Mouse (Mus musculus) neural tube, embryonic 13.5 days (tissue): ENCODE data around the gene Olfr356. TPM values are rescaled to one million over a fixed set of nuclear protein-coding genes. Genes with fewer than 3 reads are reported as not detected.

Experiments
- ATAC-seq: fragments of 200-750 bp; cut with Nextera tagmentation; 2 replicates; pipeline ENCODE4 v1.8.0; 2017; ENCODE audit warnings: low read depth, mild to moderate bottlenecking, moderate TSS enrichment, moderate library complexity
- H3K27ac ChIP-seq: fragments of 300-500 bp; sonication (generic); replicated peaks from 2 replicates; pipeline ENCODE4 v1.5.1; 2015; ENCODE audit warnings: moderate library complexity, mild to moderate bottlenecking, inconsistent platforms
- H3K27me3 ChIP-seq: fragments of 300-500 bp; sonication (generic); 2 replicates; pipeline ENCODE4 v1.6.1; 2015; ENCODE audit warnings: mild to moderate bottlenecking, inconsistent platforms
- H3K36me3 ChIP-seq: fragments of 300-500 bp; sonication (generic); 2 replicates; pipeline ENCODE4 v1.6.1; 2015; ENCODE audit warnings: mild to moderate bottlenecking, inconsistent platforms
- H3K4me1 ChIP-seq: fragments of 300-500 bp; sonication (generic); replicated peaks from 2 replicates; pipeline ENCODE4 v1.6.1; 2015; ENCODE audit warnings: inconsistent platforms
- H3K4me2 ChIP-seq: fragments of 300-500 bp; sonication (generic); 2 replicates; pipeline ENCODE4 v1.6.1; 2015; ENCODE audit warnings: inconsistent platforms, mild to moderate bottlenecking, moderate library complexity
- H3K4me3 ChIP-seq: fragments of 300-500 bp; sonication (generic); 2 replicates; pipeline ENCODE4 v1.5.1; 2015; ENCODE audit warnings: mild to moderate bottlenecking, inconsistent platforms
- H3K9ac ChIP-seq: fragments of 300-500 bp; sonication (generic); 2 replicates; pipeline ENCODE4 v1.6.1; 2015; ENCODE audit warnings: moderate library complexity, mild to moderate bottlenecking, inconsistent platforms
- H3K9me3 ChIP-seq: fragments of 300-500 bp; sonication (generic); 2 replicates; pipeline ENCODE4 v1.6.1; 2016; ENCODE audit warnings: inconsistent platforms
- WGBS: fragments of 180-500 bp; shearing (Covaris S2); methylation state at CpG from one replicate; pipeline ENCODE4 v1.1.7; 2015; 5-methylcytosine and 5-hydroxymethylcytosine counted together
- polyA plus RNA-seq: library from polyadenylated mRNA; unstranded; fragments of >200 nt; fragmentation: Nextera tagmentation; extraction: Ambion mirVana; gene quantifications from 2 replicates; pipeline ENCODE4 v1.2.1, GENCODE M21; 2015

Olfr356 gene
- not detected in 2 replicates for polyA plus RNA-seq

DNA sequence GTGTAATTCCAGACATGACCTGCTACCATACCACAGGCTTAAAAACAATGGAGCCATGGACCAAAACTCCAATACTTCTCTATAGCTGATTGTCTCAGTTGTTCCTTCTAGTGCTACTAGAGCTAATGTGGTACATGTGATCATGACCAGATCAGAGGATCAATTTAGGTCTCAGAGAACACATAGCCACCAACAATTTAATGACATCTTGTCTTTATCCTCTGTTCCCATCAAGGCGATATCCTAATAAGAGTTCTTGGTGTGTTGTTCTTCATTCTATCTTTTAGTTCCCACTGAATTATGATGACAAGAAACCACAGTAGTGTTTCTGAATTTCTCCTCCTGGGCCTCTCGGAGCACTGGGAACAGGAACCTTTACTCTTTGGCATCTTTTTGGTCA, at the start of gene Olfr356:
Gene Olfr356, plus strand, starts transcription at position 301 of the 400 bp plus-strand sequence.
- WGBS, result 90% methylated on average over 2 of the region's 2 CpGs
- H3K9ac ChIP-seq, result no peak within 1 kb of the TSS
- no peak for ATAC-seq
- no peak within 1 kb of the TSS for H3K4me2 ChIP-seq
- H3K36me3 ChIP-seq, result no peaks in the 10 kb centered on the region
- H3K27me3 ChIP-seq, result no peaks in the 10 kb centered on the region
- no peak within 1 kb of the TSS for H3K27ac ChIP-seq
- no peaks in the 10 kb centered on the region for H3K4me1 ChIP-seq
- H3K9me3 ChIP-seq, result peaks cover 32% of the 10 kb centered on the region
- H3K4me3 ChIP-seq, result no peak within 1 kb of the TSS

- H3K9me3 ChIP-seq, result peaks cover 27% of the 10 kb centered on the region
- no peak within 1 kb of the TSS for H3K27ac ChIP-seq
Measured at GRCm38 (mm10) chr2:36892836-36893235, 44.1 kb upstream of the Olfr356 start, which contains the start of gene Olfr353. Gene Olfr353, minus strand, starts transcription at chr2:36892936.

GRCm38 (mm10) chr2:36897114-36897513, 39.8 kb upstream of the Olfr356 start:
- H3K27ac ChIP-seq, result no peak overlapping the region
- no peaks in the 10 kb centered on the region for H3K36me3 ChIP-seq
- H3K4me1 ChIP-seq, result no peaks in the 10 kb centered on the region
- H3K4me2 ChIP-seq, result no peak overlapping the region
- H3K9ac ChIP-seq, result no peak overlapping the region
- H3K4me3 ChIP-seq, result no peak overlapping the region
- H3K9me3 ChIP-seq, result peaks cover 36% of the 10 kb centered on the region
- no peak for ATAC-seq
- no peaks in the 10 kb centered on the region for H3K27me3 ChIP-seq

More at GRCm38 (mm10) chr2:36892836-36893235, 44.1 kb upstream of the Olfr356 start, which contains the start of gene Olfr353:
- H3K9ac ChIP-seq, result no peak within 1 kb of the TSS
- no peaks in the 10 kb centered on the region for H3K27me3 ChIP-seq
- H3K36me3 ChIP-seq, result no peaks in the 10 kb centered on the region
- no peak for ATAC-seq
- H3K4me1 ChIP-seq, result no peaks in the 10 kb centered on the region
- H3K4me3 ChIP-seq, result no peak within 1 kb of the TSS
- no peak within 1 kb of the TSS for H3K4me2 ChIP-seq

GRCm38 (mm10) chr2:36905380-36905779, 31.5 kb upstream of the Olfr356 start, which contains the start of gene Olfr354:
Gene Olfr354, plus strand, starts transcription at chr2:36905680.
- no peak for ATAC-seq
- no peak within 1 kb of the TSS for H3K4me3 ChIP-seq
- no peaks in the 10 kb centered on the region for H3K4me1 ChIP-seq
- 0 out of 2 replicates have a peak, but pooled peaks cover 19% of the 10 kb centered on the region for H3K9me3 ChIP-seq
- no peak within 1 kb of the TSS for H3K4me2 ChIP-seq
- no peak within 1 kb of the TSS for H3K9ac ChIP-seq
- no peaks in the 10 kb centered on the region for H3K36me3 ChIP-seq
- no peaks in the 10 kb centered on the region for H3K27me3 ChIP-seq
- H3K27ac ChIP-seq, result no peak within 1 kb of the TSS

DNA sequence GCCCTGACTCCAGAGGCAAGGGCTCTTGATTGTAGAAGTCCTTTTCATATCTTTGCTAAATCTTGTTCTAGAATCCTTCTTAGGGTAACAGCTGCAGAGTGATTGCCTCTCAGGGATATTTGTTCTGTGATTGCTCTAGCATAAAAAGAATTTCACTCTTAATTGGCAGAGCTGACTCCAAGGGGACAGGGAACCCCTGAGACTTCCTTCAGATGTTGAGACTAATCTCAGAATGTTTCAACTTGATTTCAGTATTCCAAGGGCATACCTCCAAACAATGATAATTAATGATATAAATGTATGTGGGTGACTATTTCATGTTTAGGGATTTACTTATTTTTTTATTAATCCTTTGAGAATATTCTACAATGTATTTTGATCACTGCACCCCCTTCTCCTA, 8.1 kb upstream of the Olfr356 start, which contains the start of gene Olfr355:
Gene Olfr355, minus strand, starts transcription at position 101 of the 400 bp plus-strand sequence.
- H3K4me1 ChIP-seq, result no peaks in the 10 kb centered on the region
- H3K9me3 ChIP-seq, result peaks cover 35% of the 10 kb centered on the region
- H3K4me3 ChIP-seq, result no peak within 1 kb of the TSS
- no peak within 1 kb of the TSS for H3K27ac ChIP-seq
- H3K9ac ChIP-seq, result no peak within 1 kb of the TSS
- no peaks in the 10 kb centered on the region for H3K36me3 ChIP-seq
- H3K27me3 ChIP-seq, result no peaks in the 10 kb centered on the region
- no peak within 1 kb of the TSS for H3K4me2 ChIP-seq
- no peak for ATAC-seq

Other genes with a start within 250 kb of the Olfr356 start
- gene Olfr347, start 205.2 kb upstream of the Olfr356 start, polyA plus RNA-seq, result not detected in 2 replicates
- not detected in 2 replicates for gene Olfr348, start 152.8 kb upstream of the Olfr356 start, polyA plus RNA-seq
- not detected in 2 replicates for gene Olfr50, start 146.6 kb upstream of the Olfr356 start, polyA plus RNA-seq
- gene Olfr3, start 120.1 kb upstream of the Olfr356 start, polyA plus RNA-seq, result not detected in 2 replicates
- not detected in 2 replicates for gene Olfr350, start 90.8 kb upstream of the Olfr356 start, polyA plus RNA-seq
- gene Olfr351, start 74.5 kb upstream of the Olfr356 start, polyA plus RNA-seq, result not detected in 2 replicates
- not detected in 2 replicates for gene Olfr352, start 68.7 kb upstream of the Olfr356 start, polyA plus RNA-seq
- not detected in 2 replicates for gene Olfr353, start 44.2 kb upstream of the Olfr356 start, polyA plus RNA-seq
- not detected in 2 replicates for gene Olfr354, start 31.4 kb upstream of the Olfr356 start, polyA plus RNA-seq
- gene Olfr355, start 8.2 kb upstream of the Olfr356 start, polyA plus RNA-seq, result not detected in 2 replicates
- gene Olfr357, start 56.7 kb downstream of the Olfr356 start, polyA plus RNA-seq, result not detected in 2 replicates
- gene Olfr358, start 72.2 kb downstream of the Olfr356 start, polyA plus RNA-seq, result not detected in 2 replicates
- gene Olfr360, start 128.6 kb downstream of the Olfr356 start, polyA plus RNA-seq, result not detected in 2 replicates
- not detected in 2 replicates for gene Olfr361, start 152.2 kb downstream of the Olfr356 start, polyA plus RNA-seq
- gene Olfr362, start 180.8 kb downstream of the Olfr356 start, polyA plus RNA-seq, result not detected in 2 replicates
- gene Olfr364-ps1, start 202.2 kb downstream of the Olfr356 start, polyA plus RNA-seq, result not detected in 2 replicates